8 mouse cellular contexts compared by ENCODE assay signal in the genomic region with DNA sequence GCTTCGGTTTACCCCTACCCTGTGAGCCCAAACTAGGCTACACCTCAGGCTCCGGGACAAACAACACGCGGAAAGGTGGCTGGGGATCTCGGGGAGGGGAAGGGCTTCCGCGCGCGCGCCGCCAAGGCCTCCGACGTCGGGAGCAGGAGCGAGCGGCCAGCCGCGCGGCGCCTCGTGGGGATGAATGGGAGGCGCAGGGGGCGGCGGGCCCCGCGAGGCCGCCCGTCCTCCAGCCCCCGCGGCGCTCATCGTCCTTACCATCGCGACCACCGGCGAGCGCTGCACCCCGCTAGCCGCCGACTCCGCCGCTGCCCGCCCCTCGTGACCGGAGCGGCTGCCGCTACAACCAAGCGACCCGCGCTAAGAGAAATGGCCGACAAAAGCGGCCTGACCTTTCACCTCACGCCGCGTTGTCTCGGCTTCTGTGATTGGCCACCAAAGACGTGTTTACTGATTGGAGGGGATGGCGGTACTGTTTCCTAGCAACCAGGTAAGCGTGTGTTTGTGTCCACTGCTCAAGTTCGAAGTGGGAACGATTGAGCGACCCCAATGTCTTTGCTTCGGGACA. TPM values are rescaled to one million over a fixed set of nuclear protein-coding genes. Genes with fewer than 3 reads are reported as not detected.
DNase-seq lines count a peak whose midpoint lies in the region; ATAC-seq and TF ChIP-seq lines count a peak whose summit lies in the region.

A gene (minus strand): TSS at position 426 of the 568 bp plus-strand sequence.

- H3K27ac ChIP-seq in ES-Bruce4 (ENCODE audit: insufficient read depth, low read length) = no peak within 1 kb of the TSS
- H3K27ac ChIP-seq in forebrain, embryonic 13.5 days = peak within 1 kb of the TSS; percentile 75
- H3K27ac ChIP-seq in liver, postnatal 0 days (ENCODE audit: low read depth) = peak within 1 kb of the TSS; percentile 74
- peak within 1 kb of the TSS; percentile 83 for H3K27ac ChIP-seq in neural tube, embryonic 14.5 days (ENCODE audit: low read depth, low read length)

- H3K9me3 ChIP-seq in ES-Bruce4 (replicated peaks; ENCODE audit: control insufficient read depth, insufficient read depth, low read length, poor library complexity, severe bottlenecking) = no peaks in the 10 kb centered on the region
- no peaks in the 10 kb centered on the region for H3K9me3 ChIP-seq in forebrain, embryonic 13.5 days (replicated peaks)
- H3K9me3 ChIP-seq in liver, postnatal 0 days (ENCODE audit: low read length) = no peaks in the 10 kb centered on the region
- H3K9me3 ChIP-seq in neural tube, embryonic 14.5 days (ENCODE audit: control insufficient read depth, low read length) = no peaks in the 10 kb centered on the region

- TF ChIP-seq POLR2A in ES-Bruce4 (IDR thresholded peaks at IDR 0.05; ENCODE audit: insufficient read depth, low read length) = peak; percentile 21

- intact Hi-C loops in heart, postnatal 10 days (cut with DNase I) = no loop called here

- H3K36me3 ChIP-seq in ES-Bruce4 (ENCODE audit: control insufficient read depth, insufficient read depth, low read length, poor library complexity, severe bottlenecking) = peaks cover 26% of the 10 kb centered on the region
- peaks cover 32% of the 10 kb centered on the region for H3K36me3 ChIP-seq in forebrain, embryonic 13.5 days (ENCODE audit: poor library complexity, severe bottlenecking)
- H3K36me3 ChIP-seq in liver, postnatal 0 days (replicated peaks; ENCODE audit: insufficient read depth, low read length) = peaks cover 14% of the 10 kb centered on the region; the same call in 1 of the 2 replicates
- no peaks in the 10 kb centered on the region; the same call in 1 of the 2 replicates for H3K36me3 ChIP-seq in neural tube, embryonic 14.5 days (ENCODE audit: control insufficient read depth, insufficient read depth, low read length)

- H3K4me2 ChIP-seq in forebrain, embryonic 13.5 days = peak within 1 kb of the TSS; percentile 94
- peak within 1 kb of the TSS; percentile 76 for H3K4me2 ChIP-seq in liver, postnatal 0 days (ENCODE audit: low read depth, low read length)
- peak within 1 kb of the TSS; percentile 61 for H3K4me2 ChIP-seq in neural tube, embryonic 14.5 days (ENCODE audit: low read depth, low read length)

- ATAC-seq in cerebellum, adult (ENCODE audit: insufficient number of reproducible peaks, low FRiP score, low TSS enrichment) = peak; percentile 87
- peak; percentile 91 for ATAC-seq in forebrain, embryonic 13.5 days
- peak; percentile 92 for ATAC-seq in liver, postnatal 0 days
- ATAC-seq in neural tube, embryonic 14.5 days (ENCODE audit: low read depth) = peak; percentile 91

- under 1% methylated on average over 56 of the region's 63 CpGs for WGBS in forebrain, embryonic 13.5 days
- WGBS in large intestine, adult 2 months = under 1% methylated on average over 63 of the region's 63 CpGs
- WGBS in liver, postnatal 0 days (ENCODE audit: insufficient replicate concordance) = under 1% methylated on average over 58 of the region's 63 CpGs
- WGBS in neural tube, embryonic 14.5 days = under 1% methylated on average over 61 of the region's 63 CpGs

- no peaks in the 10 kb centered on the region for H3K27me3 ChIP-seq in ES-Bruce4 (ENCODE audit: control insufficient read depth, insufficient read depth, low read length, poor library complexity, severe bottlenecking)
- no peaks in the 10 kb centered on the region for H3K27me3 ChIP-seq in forebrain, embryonic 13.5 days
- H3K27me3 ChIP-seq in liver, postnatal 0 days (ENCODE audit: insufficient read depth, low read length) = no peaks in the 10 kb centered on the region
- H3K27me3 ChIP-seq in neural tube, embryonic 14.5 days (ENCODE audit: control insufficient read depth, insufficient read depth, low read length) = no peaks in the 10 kb centered on the region; the same call in 1 of the 2 replicates

- TF ChIP-seq EP300 in ES-Bruce4 (IDR thresholded peaks at IDR 0.05; ENCODE audit: insufficient read depth, low read depth, low read length) = no peak
- no peak for TF ChIP-seq EP300 in liver, postnatal 0 days (IDR thresholded peaks at IDR 0.05; ENCODE audit: low read depth)

- H3K9ac ChIP-seq in ES-Bruce4 (ENCODE audit: low read depth, poor library complexity, severe bottlenecking) = peak within 1 kb of the TSS; percentile 91
- peak within 1 kb of the TSS; percentile 89 for H3K9ac ChIP-seq in forebrain, embryonic 13.5 days
- peak within 1 kb of the TSS; percentile 73 for H3K9ac ChIP-seq in liver, postnatal 0 days (replicated peaks)
- peak within 1 kb of the TSS; percentile 86 for H3K9ac ChIP-seq in neural tube, embryonic 14.5 days (replicated peaks; ENCODE audit: low read depth, low read length)

- H3K4me3 ChIP-seq in ES-Bruce4 (ENCODE audit: low read depth, low read length) = peak within 1 kb of the TSS; percentile 95
- H3K4me3 ChIP-seq in forebrain, embryonic 13.5 days = peak within 1 kb of the TSS; percentile 76
- peak within 1 kb of the TSS; percentile 84 for H3K4me3 ChIP-seq in liver, postnatal 0 days (ENCODE audit: low read depth, low read length)
- peak within 1 kb of the TSS; percentile 79 for H3K4me3 ChIP-seq in neural tube, embryonic 14.5 days (ENCODE audit: low read depth, low read length)

- no peaks in the 10 kb centered on the region for H3K4me1 ChIP-seq in ES-Bruce4 (ENCODE audit: control insufficient read depth, insufficient read depth, low read length)
- peaks cover 21% of the 10 kb centered on the region for H3K4me1 ChIP-seq in forebrain, embryonic 13.5 days
- peaks cover 15% of the 10 kb centered on the region for H3K4me1 ChIP-seq in liver, postnatal 0 days (ENCODE audit: insufficient read depth)
- H3K4me1 ChIP-seq in neural tube, embryonic 14.5 days (ENCODE audit: control insufficient read depth, insufficient read depth, low read length) = peaks cover 9% of the 10 kb centered on the region

- TF ChIP-seq CTCF in ES-Bruce4 (IDR thresholded peaks at IDR 0.05; ENCODE audit: low read depth, low read length) = no peak
- no peak for TF ChIP-seq CTCF in liver, postnatal 0 days (IDR thresholded peaks at IDR 0.05; ENCODE audit: low read depth)

- peak; percentile 97 to 98 for DNase-seq in heart, postnatal 10 days
- peak; percentile 87 for DNase-seq in large intestine, adult 2 months (ENCODE audit: low read depth, low spot score)
- peak; percentile 93 for DNase-seq in liver, postnatal 0 days
- DNase-seq in testis, postnatal 10 days (ENCODE audit: low spot score) = peak; percentile 93

RNA-seq across cellular contexts. Expression of the gene that starts here (rescaled TPM):
- 67.6 and 73.2 TPM in 2 replicates for polyA plus RNA-seq in ES-Bruce4 (2011; ENCODE audit: insufficient read depth, insufficient read length, low read depth, missing spikeins)
- polyA plus RNA-seq in forebrain, embryonic 13.5 days (2015; fragmentation: Nextera tagmentation; extraction: Ambion mirVana) = 124 and 146 TPM in 2 replicates
- 10 to 100 TPM; 12.2 to 16.2 TPM for total RNA-seq in heart, postnatal 10 days (2021)
- 37.6 and 46.7 TPM in 2 replicates for polyA plus RNA-seq in large intestine, adult 2 months (2012; rRNA removed)
- polyA plus RNA-seq in liver, postnatal 0 days (2015; fragmentation: Nextera tagmentation; extraction: Ambion mirVana) = 45.4 and 53.0 TPM in 2 replicates
- polyA plus RNA-seq in neural tube, embryonic 14.5 days (2014; fragmentation: Nextera tagmentation; extraction: Ambion mirVana) = 60.5 and 69.8 TPM in 2 replicates
